Mouse (Mus musculus) cerebellum, adult (tissue): ENCODE measurements around the gene Zfand2b.

Experiments
- ATAC-seq: cut with Nextera tagmentation; 2 replicates; pipeline ENCODE4 v1.9.2; 2017; ENCODE audit warnings: mild to moderate bottlenecking, moderate library complexity, mixed read lengths; ENCODE audit not compliant: insufficient number of reproducible peaks, low FRiP score, low TSS enrichment

Zfand2b gene

DNA sequence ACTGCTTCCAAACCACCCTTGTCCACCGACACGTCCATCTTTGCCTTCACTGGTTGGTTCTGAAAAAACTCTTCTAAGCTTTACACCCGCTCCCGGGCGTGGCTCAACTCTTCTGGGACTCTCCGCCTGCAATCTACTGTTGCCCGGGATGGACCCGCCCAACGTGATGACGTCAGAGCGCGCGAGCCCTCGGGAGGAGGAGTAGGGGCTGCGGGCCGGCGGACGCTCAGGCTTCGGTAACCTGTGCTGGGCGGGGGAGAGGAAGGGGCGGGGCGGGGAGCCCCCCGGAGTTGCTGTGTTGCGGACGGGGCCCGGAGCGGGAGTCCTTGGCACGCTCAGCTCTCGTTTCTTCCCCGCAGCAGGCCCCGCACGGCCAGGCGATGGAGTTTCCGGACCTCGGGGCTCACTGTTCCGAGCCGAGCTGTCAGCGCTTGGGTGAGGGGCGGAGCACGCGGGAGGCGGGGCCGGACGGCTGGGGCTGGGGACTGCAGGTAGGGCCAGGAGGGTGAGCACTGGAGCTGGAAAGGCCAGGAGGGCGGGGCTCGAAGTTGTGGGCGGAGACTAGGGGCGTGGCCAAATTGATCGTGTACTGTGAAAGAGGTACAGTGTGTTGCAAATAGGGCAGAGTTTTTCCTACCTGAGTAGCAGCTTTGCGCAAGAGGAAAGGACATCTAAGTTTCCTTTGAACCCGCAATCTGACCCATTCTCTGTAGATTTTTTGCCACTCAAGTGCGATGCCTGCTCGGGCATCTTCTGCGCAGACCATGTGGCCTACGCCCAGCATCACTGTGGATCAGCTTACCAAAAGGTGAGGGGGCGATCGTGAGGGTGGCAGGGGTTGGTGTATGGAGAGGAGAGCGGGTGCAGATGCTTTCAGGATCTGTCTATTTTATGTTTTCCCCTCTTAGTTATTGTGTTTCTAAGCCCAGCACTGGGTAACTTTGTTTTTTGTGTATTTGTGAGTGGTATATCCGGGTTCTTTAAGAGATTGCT is at the start of gene Zfand2b:
TSS of gene Zfand2b (plus strand) at position 175 of the 993 bp plus-strand sequence.
- peak; percentile 90 for ATAC-seq

DNA sequence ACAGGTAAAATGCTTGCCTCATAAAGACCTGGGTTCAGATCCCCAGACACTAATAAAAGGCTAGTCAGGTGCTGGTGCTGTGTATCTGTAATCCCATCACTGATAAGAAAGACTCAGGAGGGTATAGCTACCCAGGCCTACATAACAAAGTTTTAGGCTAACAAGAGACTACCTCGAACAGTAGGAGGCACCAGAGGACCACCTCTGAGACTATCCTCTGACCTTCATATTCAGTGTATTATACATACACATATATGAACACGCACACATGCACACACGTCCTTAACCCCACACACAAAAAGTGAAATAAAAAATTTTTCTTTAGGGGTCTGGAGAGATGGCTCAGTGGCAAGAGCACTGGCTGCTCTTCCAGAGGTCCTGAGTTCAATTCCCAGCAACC is 46.2 kb upstream of the Zfand2b start:
- ATAC-seq = no peak

DNA sequence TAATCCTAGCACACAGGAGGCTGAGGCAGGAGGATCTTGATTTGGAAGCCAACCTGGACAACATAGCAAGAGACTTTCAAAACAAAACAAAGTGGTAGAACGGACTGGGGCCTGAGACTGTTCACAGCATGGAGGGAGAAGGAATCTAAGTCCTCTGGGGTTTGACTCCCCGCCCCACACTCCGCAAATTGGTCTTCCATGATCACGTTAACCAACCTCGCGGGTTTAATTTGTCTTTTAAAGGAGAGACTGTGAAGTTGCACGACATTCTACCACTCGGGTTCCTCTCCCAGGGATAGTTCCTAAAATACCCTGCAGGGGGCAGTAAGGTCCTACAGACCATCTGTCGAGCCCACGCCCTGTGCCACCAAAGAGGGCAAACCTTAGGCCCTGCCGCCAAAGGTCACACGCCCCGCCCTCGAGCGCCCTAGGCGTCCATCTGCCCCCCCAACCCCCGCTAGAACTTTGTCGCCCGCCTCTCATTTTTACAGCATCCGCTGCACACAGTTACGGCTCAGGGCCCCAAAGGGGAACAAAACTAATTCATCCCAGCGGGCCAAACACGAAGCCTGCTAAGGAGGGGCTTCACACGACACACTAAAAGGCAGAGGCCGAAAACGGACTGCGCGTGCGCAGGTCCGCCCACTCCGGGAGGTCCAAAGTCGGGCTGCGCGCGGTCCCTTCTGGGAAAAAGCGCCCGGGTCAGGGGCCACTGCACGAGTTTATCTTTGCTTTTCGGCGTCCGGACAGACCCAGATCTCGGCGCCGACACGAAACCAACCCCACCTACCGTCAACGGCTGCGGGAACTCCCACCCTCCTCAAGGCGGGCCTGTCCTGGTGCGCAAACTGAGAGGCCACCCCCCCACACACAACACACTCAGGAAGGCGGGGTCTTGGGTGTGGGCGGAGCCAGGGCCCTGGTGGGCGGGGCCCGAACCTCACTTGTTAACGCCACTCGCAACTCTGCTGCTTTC is 43.8 kb upstream of the Zfand2b start, which contains the start of gene Nhej1:
TSS of gene Nhej1 (minus strand) at position 855 of the 976 bp plus-strand sequence.
- peak; percentile 87 for ATAC-seq

DNA sequence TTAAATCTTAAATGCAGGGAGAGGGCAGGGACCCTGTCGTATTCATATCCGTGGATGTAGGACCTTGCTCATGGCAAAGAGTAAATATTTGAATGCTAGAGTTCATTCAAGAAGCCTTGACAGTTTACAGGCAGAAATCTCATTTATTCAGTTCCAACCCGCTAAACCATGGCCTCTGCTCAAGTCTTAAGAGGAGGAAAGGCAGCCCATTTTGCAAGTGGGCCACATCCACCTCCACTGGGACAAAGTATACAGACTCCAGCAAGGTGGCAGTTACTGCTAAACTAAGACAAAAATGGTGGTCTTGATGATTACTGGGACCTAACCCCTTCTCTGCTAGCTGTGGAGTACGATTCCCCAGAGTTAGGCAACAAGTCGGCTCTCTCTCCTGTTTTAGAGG is 43.0 kb upstream of the Zfand2b start:
- ATAC-seq = no peak; the same call in 1 of the 2 replicates

DNA sequence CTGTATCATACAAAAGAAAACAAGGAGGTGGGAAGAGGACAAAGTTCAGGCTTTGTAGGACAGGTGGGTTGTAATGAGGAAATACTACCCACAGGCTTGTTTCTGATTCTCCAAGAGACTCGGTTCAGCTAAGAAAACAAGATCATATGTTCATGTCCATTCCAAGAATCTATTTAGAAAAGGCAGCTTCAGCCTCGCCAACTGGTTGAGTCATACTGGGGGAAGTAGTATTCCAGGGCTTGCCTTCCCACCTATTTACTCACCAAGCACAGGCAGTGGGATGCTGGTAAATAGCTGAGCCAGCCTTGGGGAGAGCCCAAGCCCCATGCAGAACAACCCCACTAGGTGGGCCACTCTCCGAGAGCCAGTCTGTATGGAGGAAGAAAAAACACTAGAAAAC is 39.8 kb upstream of the Zfand2b start:
- ATAC-seq = no peak

DNA sequence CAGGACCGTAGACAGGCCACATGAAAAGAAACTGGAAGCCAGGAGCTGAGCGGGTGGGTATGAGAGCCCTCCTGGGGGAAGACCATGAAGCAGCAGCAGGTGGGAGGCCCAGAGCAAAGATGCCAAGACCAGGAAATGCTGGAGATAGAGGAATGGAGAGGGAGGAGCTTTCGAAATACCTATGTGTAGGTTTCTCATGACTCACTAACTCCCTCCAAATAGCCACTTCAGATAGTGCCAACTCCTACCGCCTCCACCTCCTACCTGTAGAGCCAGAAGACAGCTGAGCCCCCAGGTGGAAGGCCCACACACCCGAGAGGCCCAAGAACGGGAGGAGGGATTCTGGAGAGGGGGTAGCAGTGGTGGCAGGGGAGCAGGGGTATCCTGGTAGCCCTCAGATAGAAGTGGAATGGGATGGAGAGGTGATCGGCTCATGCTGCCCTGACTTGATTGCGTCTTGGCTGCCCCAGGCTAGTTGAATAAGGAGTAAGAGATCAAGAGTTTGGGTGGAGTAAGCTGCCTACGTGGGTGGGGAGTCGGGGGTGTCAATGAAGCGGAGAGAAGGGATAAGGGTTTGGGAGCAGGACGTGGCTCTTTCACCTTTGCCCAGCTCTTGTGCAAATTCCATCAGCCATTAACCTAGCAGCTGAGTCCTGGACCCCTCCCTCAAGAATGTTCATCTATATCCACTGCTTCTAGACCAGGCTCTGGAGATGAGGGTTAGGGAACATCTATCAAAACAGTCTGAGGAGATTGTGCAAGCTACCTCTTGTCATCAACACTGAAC is 34.8 kb upstream of the Zfand2b start, which contains the start of gene Slc23a3:
TSS of gene Slc23a3 (minus strand) at position 470 of the 787 bp plus-strand sequence.
- ATAC-seq = no peak

DNA sequence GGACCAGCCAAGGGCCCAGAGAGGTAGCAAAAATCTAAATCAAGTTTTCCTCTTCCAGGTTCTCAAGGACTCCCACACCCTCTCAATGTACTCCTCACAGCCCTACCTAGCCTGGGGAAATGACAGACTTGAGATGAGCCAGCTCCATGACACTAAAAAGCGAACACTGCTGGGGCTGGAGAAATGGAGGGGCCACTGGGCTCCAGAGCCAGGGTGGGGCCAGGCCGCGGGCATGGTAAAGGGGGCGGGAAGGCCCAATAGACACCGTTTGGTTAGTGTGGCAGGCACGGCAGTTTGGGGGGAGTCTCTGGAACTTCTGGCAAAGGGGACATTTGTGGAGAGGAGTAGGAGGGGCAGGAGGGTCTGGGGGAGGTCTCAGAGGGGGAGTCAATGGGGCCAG is 32.2 kb upstream of the Zfand2b start:
- no peak for ATAC-seq

DNA sequence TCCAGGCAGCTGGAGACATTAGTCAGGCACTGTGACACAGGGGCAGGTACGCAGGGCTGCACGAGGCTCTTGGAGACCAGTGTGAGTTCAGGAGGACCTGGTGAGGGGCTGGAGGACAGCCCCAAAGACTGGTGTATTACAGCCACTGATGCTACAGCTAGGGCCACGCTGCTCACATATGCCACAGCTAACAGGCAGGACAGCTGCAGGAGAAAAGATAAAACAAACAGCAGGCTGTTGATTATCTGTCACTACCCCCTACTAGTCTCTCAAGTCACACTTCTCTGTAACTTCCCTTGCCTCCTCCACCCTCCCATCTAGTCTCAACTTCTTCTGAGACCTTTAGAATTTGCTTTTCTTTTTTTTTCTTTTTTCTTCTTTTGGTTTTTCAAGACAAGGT is 31.7 kb upstream of the Zfand2b start:
- ATAC-seq = no peak

DNA sequence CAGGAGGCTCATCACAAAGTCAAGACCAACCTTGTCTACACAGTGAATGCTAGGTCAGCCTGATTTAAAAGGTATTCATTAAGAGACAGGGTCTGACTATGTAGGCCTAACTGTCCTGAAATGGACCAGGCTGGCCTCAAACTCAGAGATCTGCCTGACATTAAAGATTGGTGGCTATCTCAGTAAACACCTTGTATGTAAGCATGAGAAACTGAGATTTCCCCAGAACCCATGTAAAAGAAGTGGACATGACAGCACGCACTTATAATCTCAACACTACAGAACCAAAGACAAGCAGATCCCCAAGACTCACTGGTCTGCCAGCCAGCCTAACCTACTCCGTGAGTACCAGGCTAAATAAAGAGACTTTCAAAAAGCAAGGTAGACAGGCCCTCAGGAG is 30.0 kb upstream of the Zfand2b start:
- no peak for ATAC-seq

DNA sequence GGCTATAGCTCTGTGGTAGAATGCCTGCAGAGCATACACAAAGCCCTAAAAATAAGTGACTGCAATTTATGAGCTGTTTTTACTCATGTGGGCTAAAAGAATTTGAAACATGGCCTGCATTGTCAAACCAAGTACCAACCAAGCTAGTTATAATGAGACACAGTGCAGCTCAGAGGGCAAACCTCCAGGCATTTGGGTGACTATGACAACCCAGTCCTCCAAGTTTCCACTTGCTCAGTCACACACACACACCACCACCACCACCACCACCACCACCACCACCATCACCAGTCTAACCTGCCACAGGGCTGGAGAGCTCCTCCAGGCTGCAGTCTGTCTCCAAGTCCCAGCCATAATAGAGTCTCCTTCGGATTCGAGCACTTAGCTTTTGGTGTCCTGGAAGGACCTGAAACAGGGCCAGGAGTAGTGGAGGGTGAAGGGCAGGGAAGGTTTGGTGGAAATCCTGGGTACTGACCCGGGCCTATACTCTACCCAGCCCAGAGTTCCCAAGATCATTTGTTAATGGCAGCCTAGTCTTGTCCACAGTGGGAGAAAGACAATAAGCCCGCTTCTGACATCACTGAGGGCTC is 27.8 kb upstream of the Zfand2b start:
- no peak for ATAC-seq

DNA sequence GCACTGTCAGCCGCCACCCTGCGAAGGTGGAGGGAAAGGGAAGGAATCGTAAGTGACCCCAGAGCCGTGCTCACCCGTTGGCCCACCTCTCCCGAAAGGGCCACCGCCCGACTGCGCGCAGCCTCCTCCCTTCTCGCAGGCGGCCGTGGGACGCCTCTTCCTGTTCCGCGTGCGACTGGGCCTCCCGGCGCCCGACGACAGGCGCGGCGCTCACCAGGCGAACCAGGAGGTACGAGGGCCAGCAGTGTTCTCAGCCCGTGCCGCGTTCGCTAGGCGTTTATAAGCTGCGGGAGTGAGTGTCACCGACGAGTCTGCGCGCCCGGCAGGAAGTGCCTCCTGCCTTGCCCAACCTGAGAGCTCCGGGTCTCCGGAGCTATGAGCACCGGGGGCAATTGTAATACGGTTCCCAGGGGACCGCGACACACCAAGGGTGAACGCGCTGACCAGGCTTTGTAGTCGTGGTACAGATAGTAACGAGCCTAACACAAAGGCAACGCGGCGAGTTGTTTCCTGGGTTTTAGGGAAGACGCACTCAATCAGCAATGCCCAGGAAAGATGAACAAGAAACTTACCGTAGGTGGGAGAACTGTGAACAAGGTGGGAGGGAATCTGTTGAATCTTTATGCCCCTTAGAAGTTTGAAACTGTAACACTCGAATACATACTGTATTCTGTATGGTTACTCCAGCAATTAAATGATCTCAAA is 26.8 kb upstream of the Zfand2b start:
- peak; percentile 20; the same call in 1 of the 2 replicates for ATAC-seq

DNA sequence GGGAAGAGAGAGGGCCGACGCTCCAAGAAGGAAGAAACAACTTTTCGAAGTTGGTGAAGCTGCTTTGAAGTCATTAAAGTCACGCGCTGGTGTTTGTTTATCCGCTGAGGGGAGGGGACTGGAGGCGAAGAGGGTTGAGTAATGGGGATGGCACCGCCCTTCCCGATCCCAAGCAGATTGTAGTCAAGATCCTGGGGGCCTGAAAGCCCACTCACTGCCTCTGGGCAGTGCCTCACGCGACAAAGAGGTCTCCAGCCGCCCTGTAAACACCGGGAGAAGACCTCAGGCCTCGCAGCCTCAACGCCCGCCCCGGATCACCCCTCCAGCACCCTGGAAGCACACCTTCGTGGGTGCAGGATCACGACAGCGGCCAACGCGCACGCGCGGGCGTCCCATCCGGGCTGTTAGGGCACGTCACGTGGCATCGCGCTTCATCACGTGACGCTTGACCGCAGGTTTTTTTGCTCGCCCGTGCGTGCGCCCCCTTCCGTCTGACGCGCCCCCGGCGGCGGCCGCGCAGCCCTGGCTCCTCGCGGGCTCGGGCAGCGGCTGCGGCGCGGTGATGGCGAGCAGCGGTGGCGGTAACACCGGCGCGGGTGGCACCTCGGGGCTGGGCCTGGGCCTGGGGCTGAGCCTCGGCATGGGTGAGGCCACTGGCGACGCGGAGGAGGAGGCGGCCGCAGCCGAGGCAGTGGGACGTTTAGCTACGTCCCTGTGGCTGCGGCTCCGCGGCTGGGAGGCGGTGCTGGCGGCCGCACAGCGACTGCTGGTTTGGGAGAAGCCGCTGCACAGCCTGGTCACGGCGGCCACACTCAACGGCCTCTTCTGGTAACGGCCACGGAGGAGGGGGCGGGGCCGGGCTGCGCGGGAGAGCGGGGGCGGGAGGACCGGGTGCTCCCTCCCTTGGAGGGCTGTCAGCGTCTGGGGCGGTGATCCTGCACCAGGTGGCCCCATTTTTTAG is 25.9 kb upstream of the Zfand2b start, which contains the start of the genes Cnppd1 and Retreg2:
TSS of gene Cnppd1 (minus strand) at position 411 of the 961 bp plus-strand sequence.
TSS of gene Retreg2 (plus strand) at position 478 of the 961 bp plus-strand sequence.
- peak; percentile 76 for ATAC-seq

DNA sequence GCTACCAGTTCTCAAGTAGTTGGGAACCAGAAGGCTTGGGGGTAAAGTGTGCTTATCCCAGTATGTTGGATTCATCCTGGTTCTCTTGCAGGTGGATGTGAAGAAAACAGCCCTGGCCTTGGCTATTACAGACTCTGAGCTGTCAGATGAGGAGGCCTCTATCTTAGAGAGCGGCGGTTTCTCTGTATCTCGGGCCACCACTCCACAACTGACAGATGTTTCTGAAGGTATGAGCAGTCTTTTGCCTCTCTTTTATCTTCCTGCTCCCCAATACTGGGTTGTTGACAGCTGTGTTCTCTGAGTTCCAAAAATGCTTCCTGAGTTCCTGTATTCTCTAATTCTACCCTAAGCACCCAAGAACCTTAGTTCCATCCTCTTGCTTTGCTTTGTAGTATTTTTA is 22.9 kb upstream of the Zfand2b start:
- ATAC-seq = no peak

DNA sequence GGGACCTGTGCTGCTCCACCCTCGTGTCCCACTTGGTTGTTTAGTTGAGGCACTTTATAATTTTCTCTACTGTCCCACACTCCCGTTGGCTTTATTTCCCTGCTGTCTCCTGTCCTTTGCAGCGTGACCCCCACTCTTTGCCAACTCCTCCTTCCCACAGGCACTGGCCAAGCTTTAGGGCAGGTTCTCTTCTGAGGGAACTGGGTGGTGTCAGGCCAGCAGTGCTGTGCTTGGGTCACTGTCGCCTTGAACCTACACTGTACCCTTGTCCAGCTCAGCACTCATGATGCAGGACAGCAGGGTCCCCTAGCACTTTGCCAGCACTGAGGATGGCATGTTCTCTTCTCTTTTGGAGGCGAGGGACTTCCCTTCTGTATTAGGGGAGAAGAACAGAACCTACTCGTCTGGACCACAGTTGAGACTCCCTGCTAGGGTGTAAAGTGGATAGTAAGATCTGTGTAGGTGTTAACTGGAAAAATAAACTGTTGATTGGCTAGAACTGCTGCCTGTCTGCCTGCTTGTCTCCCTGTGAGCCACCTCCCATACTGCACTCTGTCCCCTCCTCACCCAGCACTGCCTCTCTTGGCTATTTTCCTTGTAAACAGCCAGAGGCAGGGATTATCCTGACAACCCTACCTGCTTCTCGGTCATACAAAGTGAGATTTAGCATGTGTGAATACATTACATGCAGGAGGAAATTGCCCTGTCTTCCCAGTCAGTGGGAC is 20.9 kb upstream of the Zfand2b start:
- ATAC-seq = no peak

DNA sequence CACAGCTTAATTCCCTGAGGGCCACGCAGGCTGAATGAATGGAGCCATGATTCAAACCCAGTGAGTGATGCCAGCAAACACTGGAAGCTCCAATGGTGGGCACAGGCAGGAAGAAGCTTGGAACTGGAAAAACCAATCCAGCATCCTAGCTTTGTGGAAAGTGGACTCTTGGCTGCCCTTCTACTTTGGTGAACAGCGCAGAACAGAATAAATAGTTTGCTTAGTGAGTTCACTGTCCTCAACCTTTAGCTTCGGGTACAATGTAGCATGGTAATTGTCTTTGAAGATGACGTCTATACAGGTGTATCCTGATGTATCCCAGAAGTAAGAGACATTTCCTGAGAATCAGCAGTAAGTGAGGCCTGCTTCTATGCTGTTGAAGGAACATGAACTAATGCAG is 19.7 kb upstream of the Zfand2b start:
- ATAC-seq = no peak

DNA sequence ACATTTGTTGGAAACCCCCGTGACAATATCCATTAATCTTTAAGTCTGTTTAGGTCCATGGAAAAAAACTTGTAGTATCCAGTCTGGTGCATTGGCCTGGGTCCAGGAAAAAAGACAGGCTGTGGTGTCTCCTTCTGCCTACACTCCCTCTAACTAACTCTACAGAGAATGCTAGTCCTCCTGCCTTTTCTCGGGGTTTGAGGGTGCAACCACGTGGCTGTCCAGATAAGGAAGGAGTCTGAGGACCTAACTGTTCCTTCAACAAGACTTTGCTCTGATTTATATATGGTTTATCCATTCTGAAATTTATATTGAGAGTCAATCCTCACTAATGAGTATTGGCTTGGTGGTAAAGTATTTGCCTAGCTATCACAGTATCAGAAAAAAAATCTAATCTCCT is 12.6 kb upstream of the Zfand2b start:
- ATAC-seq = no peak

DNA sequence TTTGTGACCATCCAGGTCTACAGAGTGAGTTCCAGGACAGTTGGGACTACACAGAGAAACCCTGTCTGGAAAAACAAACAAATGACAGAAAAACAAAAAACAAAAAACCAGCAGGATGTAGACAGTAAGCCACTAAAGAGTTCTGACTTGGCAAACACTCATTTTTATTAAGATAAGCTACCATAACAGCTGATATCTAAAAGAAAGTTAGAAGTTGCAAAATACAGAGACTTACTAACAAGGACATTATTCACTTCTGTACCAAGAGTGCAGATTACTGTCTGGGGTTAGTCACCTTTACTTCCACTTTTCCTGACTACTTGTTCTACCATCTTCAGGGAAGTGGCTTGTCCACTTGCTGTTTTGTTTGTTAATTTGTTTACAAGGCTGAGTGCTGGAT is 9.5 kb upstream of the Zfand2b start:
- no peak for ATAC-seq
